Mouse (Mus musculus): ENCODE measurements around the gene Hist1h1d.
"Not testable (repeated sequence)": the region's sequence is repeated elsewhere in the genome, so short reads cannot be mapped to it uniquely, and the experiment has no call there.

The Hist1h1d gene

GRCm38 (mm10) chr13:23530181-23530900, 22.7 kb upstream of the Hist1h1d start:
- DNase-seq (ENCODE audit: low read depth, low spot score), result peak; percentile 66

- peak; percentile 97 for DNase-seq (ENCODE audit: low read depth, low spot score)
Observed at GRCm38 (mm10) chr13:23530901-23531875, 21.9 kb upstream of the Hist1h1d start, which contains the start of gene Hist1h4h. TSS of gene Hist1h4h (plus strand) at chr13:23531050.

GRCm38 (mm10) chr13:23532262-23533075, 20.6 kb upstream of the Hist1h1d start:
- DNase-seq (ENCODE audit: low read depth, low spot score), result no peak

- peak; percentile 52 for DNase-seq (ENCODE audit: low read depth, low spot score)
Observed at GRCm38 (mm10) chr13:23533560-23534367, 19.3 kb upstream of the Hist1h1d start, which contains the start of gene Hist1h2af. TSS of gene Hist1h2af (plus strand) at chr13:23533906.

GRCm38 (mm10) chr13:23534368-23535131, 18.5 kb upstream of the Hist1h1d start:
- DNase-seq (ENCODE audit: low read depth, low spot score), result no peak

GRCm38 (mm10) chr13:23535137-23536075, 17.7 kb upstream of the Hist1h1d start, which contains the start of gene Hist1h3g:
TSS of gene Hist1h3g (plus strand) at chr13:23535422.
- DNase-seq (ENCODE audit: low read depth, low spot score), result peak; percentile 89

GRCm38 (mm10) chr13:23536076-23536822, 16.8 kb upstream of the Hist1h1d start:
- no peak for DNase-seq (ENCODE audit: low read depth, low spot score)

- no peak for DNase-seq (ENCODE audit: low read depth, low spot score)
Observed at GRCm38 (mm10) chr13:23537006-23537710, 15.9 kb upstream of the Hist1h1d start.

GRCm38 (mm10) chr13:23538249-23538648, 14.8 kb upstream of the Hist1h1d start:
- DNase-seq (ENCODE audit: low read depth, low spot score), result no peak

- not testable (repeated sequence) for DNase-seq (ENCODE audit: low read depth, low spot score)
Observed at GRCm38 (mm10) chr13:23539821-23540220, 13.2 kb upstream of the Hist1h1d start.

- no peak for DNase-seq (ENCODE audit: low read depth, low spot score)
Observed at GRCm38 (mm10) chr13:23541497-23541896, 11.6 kb upstream of the Hist1h1d start.

- not testable (repeated sequence) for DNase-seq (ENCODE audit: low read depth, low spot score)
Observed at GRCm38 (mm10) chr13:23542225-23542980, 10.7 kb upstream of the Hist1h1d start.

- peak; percentile 94 for DNase-seq (ENCODE audit: low read depth, low spot score)
Observed at GRCm38 (mm10) chr13:23542999-23543607, 10.0 kb upstream of the Hist1h1d start, which contains the start of gene Hist1h2bh. TSS of gene Hist1h2bh (minus strand) at chr13:23543392.

GRCm38 (mm10) chr13:23543965-23544786, 8.9 kb upstream of the Hist1h1d start, which contains the start of gene Hist1h3f:
TSS of gene Hist1h3f (plus strand) at chr13:23544052.
- DNase-seq (ENCODE audit: low read depth, low spot score), result peak; percentile 94

- DNase-seq (ENCODE audit: low read depth, low spot score), result not testable (repeated sequence)
Observed at GRCm38 (mm10) chr13:23544787-23545120, 8.3 kb upstream of the Hist1h1d start.

All from skeletal muscle tissue, adult 2 months (tissue).